Mouse (Mus musculus) midbrain, embryonic 11.5 days (tissue): ENCODE measurements around the gene Slc22a12. TPM values are rescaled to one million over a fixed set of nuclear protein-coding genes. Genes with fewer than 3 reads are reported as not detected.

Source experiments
- ATAC-seq: fragments of 200-750 bp; cut with Nextera tagmentation; 2 replicates; pipeline ENCODE4 v1.8.0; 2017; ENCODE audit warnings: moderate TSS enrichment, moderate library complexity; ENCODE audit not compliant: low FRiP score
- DNase-seq: peaks from one replicate; pipeline ENCODE4 v3.0.0; 2015; ENCODE audit warnings: low spot score; ENCODE audit errors: missing footprints
- H3K27ac ChIP-seq: fragments of 300-500 bp; sonication (generic); 2 replicates; pipeline ENCODE4 v1.5.1; 2014; ENCODE audit warnings: low read depth, low read length
- H3K27me3 ChIP-seq: fragments of 300-500 bp; sonication (generic); 2 replicates; pipeline ENCODE4 v1.6.1; 2014; ENCODE audit warnings: mild to moderate bottlenecking, low read length, moderate library complexity, mixed read lengths; ENCODE audit not compliant: control insufficient read depth, insufficient read depth
- H3K36me3 ChIP-seq: fragments of 300-500 bp; sonication (generic); 2 replicates; pipeline ENCODE4 v1.6.1; 2014; ENCODE audit warnings: mild to moderate bottlenecking, low read length, moderate library complexity, mixed read lengths; ENCODE audit not compliant: control insufficient read depth, insufficient read depth
- H3K4me1 ChIP-seq: fragments of 300-500 bp; sonication (generic); 2 replicates; pipeline ENCODE4 v1.6.1; 2014; ENCODE audit warnings: low read length; ENCODE audit not compliant: control insufficient read depth, insufficient read depth
- H3K4me2 ChIP-seq: fragments of 300-500 bp; sonication (generic); 2 replicates; pipeline ENCODE4 v1.6.1; 2014; ENCODE audit warnings: mild to moderate bottlenecking, moderate library complexity
- H3K4me3 ChIP-seq: fragments of 300-500 bp; sonication (generic); 2 replicates; pipeline ENCODE4 v1.5.1; 2014; ENCODE audit warnings: low read depth, low read length
- H3K9ac ChIP-seq: fragments of 300-500 bp; sonication (generic); 2 replicates; pipeline ENCODE4 v1.6.1; 2014; ENCODE audit warnings: low read length
- H3K9me3 ChIP-seq: fragments of 300-500 bp; sonication (generic); 2 replicates; pipeline ENCODE4 v1.6.1; 2016; ENCODE audit warnings: low read length; ENCODE audit not compliant: control insufficient read depth
- WGBS: fragments of 180-500 bp; shearing (Covaris S2); extraction: QIAGEN DNeasy Blood & Tissue Kit; methylation state at CpG from one replicate; pipeline ENCODE4 v1.1.7; 2014; 5-methylcytosine and 5-hydroxymethylcytosine counted together
- polyA plus RNA-seq: library from polyadenylated mRNA; unstranded; fragments of >200 nt; fragmentation: Nextera tagmentation; extraction: Ambion mirVana; gene quantifications from 2 replicates; pipeline ENCODE4 v1.2.1, GENCODE M21; 2014

The Slc22a12 gene
- polyA plus RNA-seq, 1 experiment from 2014 or later: not detected

DNA sequence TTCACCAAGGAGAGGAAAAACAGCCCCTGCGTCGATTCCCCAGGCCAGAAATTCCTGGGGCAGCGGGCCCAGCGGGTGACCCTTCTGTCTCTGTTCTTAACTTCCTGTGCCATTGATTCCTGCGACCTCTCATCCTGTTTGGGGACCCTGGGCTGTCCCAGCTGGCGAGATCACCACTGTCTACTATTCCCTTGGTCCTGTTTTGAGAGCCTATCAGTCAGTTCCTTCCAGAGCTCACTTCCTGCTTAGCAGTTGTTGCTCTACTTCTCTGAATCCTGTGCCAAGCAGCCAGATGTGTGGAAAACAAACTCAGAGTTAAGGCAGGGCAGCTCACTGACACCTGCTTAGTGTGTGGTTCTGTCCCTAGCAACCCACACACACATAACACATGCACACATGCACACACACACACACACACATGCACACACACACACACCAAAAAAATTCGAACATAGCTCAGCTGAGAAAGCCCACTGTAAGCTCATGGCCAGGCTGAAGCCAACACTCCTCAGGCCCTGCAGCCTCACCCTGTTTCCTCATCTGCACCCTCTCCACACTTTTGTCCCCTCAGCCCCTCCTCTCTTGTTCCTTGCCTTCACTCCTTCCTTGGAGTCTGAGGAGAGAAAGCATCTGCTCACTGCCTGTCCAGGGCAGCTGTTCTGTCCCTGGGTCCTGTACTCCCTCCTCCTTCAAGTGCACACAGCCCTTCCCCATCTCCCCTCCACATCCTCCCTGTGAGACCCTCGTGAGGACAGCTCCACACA lies 11.2 kb upstream of the Slc22a12 start:
- H3K27ac ChIP-seq: no peak overlapping the region
- no peaks in the 10 kb centered on the region for H3K4me1 ChIP-seq
- H3K4me2 ChIP-seq: no peak overlapping the region
- DNase-seq (no peak), ATAC-seq (no peak)
- H3K4me3 ChIP-seq: no peak overlapping the region
- WGBS: 33% methylated on average over 8 of the region's 8 CpGs
- no peaks in the 10 kb centered on the region for H3K36me3 ChIP-seq
- no peaks in the 10 kb centered on the region for H3K9me3 ChIP-seq
- H3K27me3 ChIP-seq: no peaks in the 10 kb centered on the region
- H3K9ac ChIP-seq: no peak overlapping the region

- DNase-seq (no peak), ATAC-seq (no peak)
- H3K4me3 ChIP-seq: no peak overlapping the region
- no peaks in the 10 kb centered on the region for H3K9me3 ChIP-seq
- no peaks in the 10 kb centered on the region for H3K4me1 ChIP-seq
- H3K9ac ChIP-seq: no peak overlapping the region
- no peaks in the 10 kb centered on the region for H3K36me3 ChIP-seq
- no peak overlapping the region for H3K27ac ChIP-seq
- 86% methylated on average over 5 of the region's 5 CpGs for WGBS
- H3K27me3 ChIP-seq: no peaks in the 10 kb centered on the region
- H3K4me2 ChIP-seq: no peak overlapping the region
Observed at GRCm38 (mm10) chr19:6553174-6553573, 10.3 kb upstream of the Slc22a12 start.

DNA sequence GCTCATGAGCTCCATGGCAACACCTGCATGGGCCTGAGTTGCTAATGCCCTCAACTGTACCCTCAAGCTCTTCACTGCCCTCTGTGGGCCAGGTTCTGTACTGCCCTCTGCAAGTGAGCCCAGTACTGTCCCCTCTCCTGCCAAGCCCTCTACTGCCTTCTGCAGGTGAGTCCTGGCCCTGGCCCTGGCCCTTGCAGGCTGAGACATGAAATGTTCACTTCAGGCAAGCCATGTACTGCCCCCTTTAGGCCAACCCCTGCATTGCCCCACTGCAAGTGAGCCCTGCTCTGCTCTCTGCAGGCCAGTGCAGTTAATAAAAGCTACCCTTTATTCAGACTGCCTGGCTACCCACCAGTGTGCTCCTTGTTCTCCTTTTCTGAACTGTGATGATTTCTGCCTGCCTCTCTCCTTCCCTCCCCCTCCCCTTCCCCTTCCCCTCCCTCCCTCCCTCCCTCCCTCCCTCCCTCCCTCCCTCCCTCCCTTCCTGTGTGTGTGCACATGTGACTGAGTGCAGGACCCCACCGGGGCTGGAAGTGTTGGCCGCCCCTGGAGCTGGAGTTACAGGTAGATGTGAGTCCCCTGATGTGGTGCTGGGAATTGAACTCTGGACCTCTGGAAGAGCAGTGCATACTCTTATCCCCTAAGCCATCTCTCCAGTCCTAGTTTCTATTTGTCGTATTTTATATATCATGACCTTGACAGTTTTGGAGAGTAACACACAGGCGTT lies 9.6 kb upstream of the Slc22a12 start:
- no peak overlapping the region for H3K27ac ChIP-seq
- H3K9ac ChIP-seq: no peak overlapping the region
- no peak overlapping the region for H3K4me3 ChIP-seq
- no peaks in the 10 kb centered on the region for H3K27me3 ChIP-seq
- H3K9me3 ChIP-seq: no peaks in the 10 kb centered on the region
- H3K4me2 ChIP-seq: no peak overlapping the region
- DNase-seq (no peak), ATAC-seq (0 out of 2 replicates have a peak, but pooled peaks have one; percentile 46)
- H3K4me1 ChIP-seq: no peaks in the 10 kb centered on the region
- 92% methylated on average over 4 of the region's 4 CpGs for WGBS
- no peaks in the 10 kb centered on the region for H3K36me3 ChIP-seq

DNA sequence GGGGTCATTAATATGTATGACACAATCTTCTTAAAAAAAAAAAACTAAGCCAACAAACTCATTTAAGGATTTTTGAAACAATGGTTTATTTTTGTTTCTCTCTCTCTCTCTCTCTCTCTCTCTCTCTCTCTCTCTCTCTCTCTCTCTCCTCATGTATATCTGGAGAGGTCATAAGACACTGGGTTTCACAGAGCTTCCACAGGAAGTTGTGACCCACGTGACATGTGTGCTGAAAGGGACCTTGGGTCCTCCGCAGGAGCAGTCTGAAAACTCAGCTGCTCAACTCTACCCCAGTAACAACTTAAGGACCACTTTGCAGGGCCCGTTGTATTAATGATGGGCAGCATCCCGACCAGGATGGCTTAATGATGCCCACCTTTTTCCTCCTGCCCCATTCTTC lies 8.4 kb upstream of the Slc22a12 start:
- DNase-seq (no peak), ATAC-seq (no peak)
- H3K4me2 ChIP-seq: no peak overlapping the region
- H3K27me3 ChIP-seq: no peaks in the 10 kb centered on the region
- no peak overlapping the region for H3K4me3 ChIP-seq
- no peaks in the 10 kb centered on the region for H3K9me3 ChIP-seq
- H3K27ac ChIP-seq: no peak overlapping the region
- WGBS: 80% methylated on average over 4 of the region's 4 CpGs
- no peaks in the 10 kb centered on the region for H3K4me1 ChIP-seq
- H3K36me3 ChIP-seq: no peaks in the 10 kb centered on the region
- H3K9ac ChIP-seq: no peak overlapping the region

- DNase-seq (no peak), ATAC-seq (no peak)
- WGBS: 89% methylated on average over 11 of the region's 11 CpGs
- no peaks in the 10 kb centered on the region for H3K27me3 ChIP-seq
- no peak overlapping the region for H3K4me3 ChIP-seq
- no peak overlapping the region for H3K4me2 ChIP-seq
- no peaks in the 10 kb centered on the region for H3K4me1 ChIP-seq
- no peak overlapping the region for H3K27ac ChIP-seq
- H3K36me3 ChIP-seq: no peaks in the 10 kb centered on the region
- no peaks in the 10 kb centered on the region for H3K9me3 ChIP-seq
- no peak overlapping the region for H3K9ac ChIP-seq
Observed at GRCm38 (mm10) chr19:6549566-6549965, 6.7 kb upstream of the Slc22a12 start.

GRCm38 (mm10) chr19:6548431-6549410 lies 5.9 kb upstream of the Slc22a12 start:
- Histone ChIP-seq H3K9me3 (no peaks in the 10 kb centered on the region), H3K4me3 (no peak overlapping the region), H3K4me2 (no peak overlapping the region), H3K36me3 (no peaks in the 10 kb centered on the region), H3K9ac (no peak overlapping the region), H3K27me3 (no peaks in the 10 kb centered on the region), H3K27ac (no peak overlapping the region), H3K4me1 (no peaks in the 10 kb centered on the region)
- no peak for ATAC-seq
- no peak for DNase-seq
- WGBS: 81% methylated on average over 16 of the region's 16 CpGs

- no peak overlapping the region for H3K27ac ChIP-seq
- H3K9me3 ChIP-seq: no peaks in the 10 kb centered on the region
- no peaks in the 10 kb centered on the region for H3K27me3 ChIP-seq
- DNase-seq: no peak
- ATAC-seq: no peak
- H3K4me1 ChIP-seq: no peaks in the 10 kb centered on the region
- H3K4me3 ChIP-seq: no peak overlapping the region
- 89% methylated on average over 5 of the region's 5 CpGs for WGBS
- H3K36me3 ChIP-seq: no peaks in the 10 kb centered on the region
- H3K9ac ChIP-seq: no peak overlapping the region
- H3K4me2 ChIP-seq: no peak overlapping the region
Observed at GRCm38 (mm10) chr19:6547801-6548200, 5.0 kb upstream of the Slc22a12 start.

GRCm38 (mm10) chr19:6546096-6546495 lies 3.3 kb upstream of the Slc22a12 start:
- Histone ChIP-seq H3K9me3 (no peaks in the 10 kb centered on the region), H3K4me2 (no peak overlapping the region), H3K4me1 (no peaks in the 10 kb centered on the region), H3K4me3 (no peak overlapping the region), H3K9ac (no peak overlapping the region), H3K36me3 (no peaks in the 10 kb centered on the region), H3K27ac (no peak overlapping the region), H3K27me3 (no peaks in the 10 kb centered on the region)
- DNase-seq (no peak), ATAC-seq (no peak)
- WGBS: 71% methylated on average over 1 of the region's 1 CpGs
